Mouse (Mus musculus): ENCODE data around the gene Usp20.
A peak's percentile ranks its signal among the peaks of the same experiment; 100 is the strongest.

The Usp20 gene

GRCm38 (mm10) chr2:31042881-31043280 lies 60.8 kb downstream of the Usp20 start:
- DNase-seq, result no peak

GRCm38 (mm10) chr2:31043856-31044255 lies 61.8 kb downstream of the Usp20 start:
- DNase-seq, result no peak

- DNase-seq, result no peak
Measured at GRCm38 (mm10) chr2:31048037-31048436, 66.0 kb downstream of the Usp20 start.

- DNase-seq, result no peak
Measured at GRCm38 (mm10) chr2:31052441-31052840, 70.4 kb downstream of the Usp20 start.

- DNase-seq, result no peak
Measured at GRCm38 (mm10) chr2:31053426-31053825, 71.3 kb downstream of the Usp20 start.

GRCm38 (mm10) chr2:31053851-31054340 lies 71.8 kb downstream of the Usp20 start:
- DNase-seq, result no peak

GRCm38 (mm10) chr2:31056070-31056469 lies 74.0 kb downstream of the Usp20 start:
- DNase-seq, result no peak

GRCm38 (mm10) chr2:31057549-31058177 lies 75.6 kb downstream of the Usp20 start:
- DNase-seq, result no peak

- DNase-seq, result no peak
Measured at GRCm38 (mm10) chr2:31058443-31058842, 76.4 kb downstream of the Usp20 start.

- no peak for DNase-seq
Measured at GRCm38 (mm10) chr2:31060271-31060670, 78.2 kb downstream of the Usp20 start.

- no peak for DNase-seq
Measured at GRCm38 (mm10) chr2:31060787-31061730, 79.0 kb downstream of the Usp20 start.

GRCm38 (mm10) chr2:31061868-31062628 lies 80.0 kb downstream of the Usp20 start:
- no peak for DNase-seq

- DNase-seq, result no peak
Measured at GRCm38 (mm10) chr2:31066019-31066789, 84.1 kb downstream of the Usp20 start.

GRCm38 (mm10) chr2:31067059-31067595 lies 85.0 kb downstream of the Usp20 start:
- peak; percentile 28 for DNase-seq

GRCm38 (mm10) chr2:31067696-31068245 lies 85.7 kb downstream of the Usp20 start:
- DNase-seq, result no peak

- peak; percentile 38 for DNase-seq
Measured at GRCm38 (mm10) chr2:31068246-31069113, 86.4 kb downstream of the Usp20 start.

GRCm38 (mm10) chr2:31069114-31069445 lies 87.0 kb downstream of the Usp20 start:
- DNase-seq, result no peak

- no peak for DNase-seq
Measured at GRCm38 (mm10) chr2:31069506-31069905, 87.4 kb downstream of the Usp20 start.
